Mouse (Mus musculus) embryonic facial prominence, embryonic 14.5 days (tissue): ENCODE data around the gene Cdkl4. TPM values are rescaled to one million over a fixed set of nuclear protein-coding genes. Genes with fewer than 3 reads are reported as not detected.
A peak's percentile ranks its signal among the peaks of the same experiment; 100 is the strongest.

Experiments used
- ATAC-seq: fragments of 200-750 bp; cut with Nextera tagmentation; 2 replicates; pipeline ENCODE4 v1.8.0; 2017; ENCODE audit warnings: low read depth, moderate number of reproducible peaks, moderate TSS enrichment
- DNase-seq: peaks from one replicate; pipeline ENCODE4 v3.0.0-alpha.2; 2015; ENCODE audit warnings: low spot score
- H3K27ac ChIP-seq: fragments of 300-500 bp; sonication (generic); replicated peaks from 2 replicates; pipeline ENCODE4 v1.5.1; 2014; ENCODE audit warnings: low read depth, mild to moderate bottlenecking, low read length, moderate library complexity
- H3K27me3 ChIP-seq: fragments of 300-500 bp; sonication (generic); replicated peaks from 2 replicates; pipeline ENCODE4 v1.6.1; 2014; ENCODE audit warnings: low read length; ENCODE audit not compliant: control insufficient read depth, insufficient read depth
- H3K36me3 ChIP-seq: fragments of 300-500 bp; sonication (generic); 2 replicates; pipeline ENCODE4 v1.6.1; 2014; ENCODE audit warnings: low read length, mixed read lengths; ENCODE audit not compliant: control insufficient read depth, insufficient read depth
- H3K4me1 ChIP-seq: fragments of 300-500 bp; sonication (generic); 2 replicates; pipeline ENCODE4 v1.6.1; 2014; ENCODE audit warnings: antibody characterized with exemption, low read length; ENCODE audit not compliant: control insufficient read depth, insufficient read depth
- H3K4me2 ChIP-seq: fragments of 300-500 bp; sonication (generic); 2 replicates; pipeline ENCODE4 v1.6.1; 2014; ENCODE audit warnings: low read depth, mild to moderate bottlenecking, low read length, moderate library complexity, mixed read lengths
- H3K4me3 ChIP-seq: fragments of 300-500 bp; sonication (generic); 2 replicates; pipeline ENCODE4 v1.5.1; 2014; ENCODE audit warnings: low read depth, mild to moderate bottlenecking, low read length
- H3K9ac ChIP-seq: fragments of 300-500 bp; sonication (generic); 2 replicates; pipeline ENCODE4 v1.6.1; 2014; ENCODE audit warnings: low read depth, mild to moderate bottlenecking, low read length, moderate library complexity, mixed read lengths
- H3K9me3 ChIP-seq: fragments of 300-500 bp; sonication (generic); 2 replicates; pipeline ENCODE4 v1.6.1; 2016; ENCODE audit warnings: low read length; ENCODE audit not compliant: control insufficient read depth
- WGBS: fragments of 180-500 bp; shearing (Covaris S2); extraction: QIAGEN DNeasy Blood & Tissue Kit; methylation state at CpG from one replicate; pipeline ENCODE4 v1.1.7; 2014; 5-methylcytosine and 5-hydroxymethylcytosine counted together
- polyA plus RNA-seq: library from polyadenylated mRNA; unstranded; fragments of >200 nt; fragmentation: Nextera tagmentation; extraction: Ambion mirVana; gene quantifications from 2 replicates; pipeline ENCODE4 v1.2.1, GENCODE M21; 2014

Gene Cdkl4
- polyA plus RNA-seq, 1 experiment from 2014 or later = 2.2 TPM

DNA sequence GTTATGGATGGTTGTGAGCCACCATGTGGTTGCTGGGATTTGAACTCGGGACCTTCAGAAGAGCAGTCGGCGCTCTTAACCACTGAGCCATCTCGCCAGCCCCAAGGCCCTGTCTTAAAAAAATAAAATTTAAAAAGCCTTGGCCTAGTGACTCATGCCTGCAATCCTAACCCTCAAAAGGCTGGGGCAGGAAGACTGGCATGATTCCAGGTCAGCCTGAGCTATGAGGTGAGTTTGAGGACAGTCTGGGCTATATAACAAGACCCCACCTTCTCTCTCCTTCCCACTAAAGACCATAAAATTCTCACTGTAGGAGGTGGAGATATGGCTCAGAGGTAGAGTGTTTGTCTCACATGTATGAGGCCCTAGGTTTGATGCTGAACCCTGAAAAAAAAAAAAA lies 85.3 kb downstream of the Cdkl4 start:
- Histone ChIP-seq H3K36me3 (no peaks in the 10 kb centered on the region), H3K9ac (no peak overlapping the region), H3K27me3 (no peaks in the 10 kb centered on the region), H3K4me3 (no peak overlapping the region), H3K4me1 (no peaks in the 10 kb centered on the region), H3K27ac (no peak overlapping the region), H3K9me3 (no peaks in the 10 kb centered on the region), H3K4me2 (no peak overlapping the region)
- DNase-seq = no peak
- no peak for ATAC-seq
- 96% methylated on average over 4 of the region's 4 CpGs for WGBS

DNA sequence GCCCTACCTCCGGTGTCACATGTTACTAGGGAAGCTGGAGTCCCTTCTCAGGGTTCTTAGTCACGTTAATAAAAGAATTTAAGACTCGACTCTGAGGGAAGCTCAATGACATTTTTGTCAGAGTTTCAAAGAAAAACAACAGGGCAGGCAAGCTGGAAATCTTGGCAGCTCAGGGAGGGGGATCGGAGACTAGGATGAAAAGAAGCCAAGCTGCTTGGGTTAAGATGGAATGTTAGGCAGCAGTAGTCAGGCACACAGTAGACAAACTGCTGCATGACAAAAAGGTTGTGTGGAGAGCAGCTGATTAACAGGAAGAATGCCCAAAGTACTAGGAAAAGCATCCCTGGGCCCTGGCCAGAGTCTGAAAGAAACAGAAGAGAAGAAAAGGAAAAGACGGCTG lies 87.4 kb downstream of the Cdkl4 start:
- 48% methylated on average over 5 of the region's 5 CpGs for WGBS
- peak; percentile 22 for DNase-seq
- no peak overlapping the region for H3K4me3 ChIP-seq
- H3K9me3 ChIP-seq = no peaks in the 10 kb centered on the region
- H3K9ac ChIP-seq = no peak overlapping the region
- no peak for ATAC-seq
- H3K4me2 ChIP-seq = no peak overlapping the region
- no peak overlapping the region; the same call in 1 of the 2 replicates for H3K27ac ChIP-seq
- H3K27me3 ChIP-seq = no peaks in the 10 kb centered on the region
- no peaks in the 10 kb centered on the region for H3K4me1 ChIP-seq
- H3K36me3 ChIP-seq = no peaks in the 10 kb centered on the region

DNA sequence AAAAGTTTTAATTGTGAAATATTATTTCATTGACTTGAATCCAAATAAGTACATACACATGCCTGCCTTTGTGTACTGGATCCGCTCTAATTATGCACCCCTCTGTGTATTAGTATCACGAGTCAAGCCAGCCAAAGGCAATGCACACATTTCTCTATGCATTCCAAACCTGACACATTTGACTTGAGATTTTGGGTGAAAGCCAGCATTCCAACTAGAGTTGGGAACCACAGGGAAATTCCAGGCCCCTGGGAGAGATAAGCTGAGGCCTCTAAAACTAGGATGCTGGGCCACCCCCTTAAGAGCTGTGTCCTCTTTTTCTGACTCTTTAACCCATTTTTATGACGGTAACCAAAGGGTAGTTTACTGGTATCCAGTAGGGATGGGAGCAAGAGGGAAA lies 88.7 kb downstream of the Cdkl4 start:
- H3K4me1 ChIP-seq = no peaks in the 10 kb centered on the region
- no peak overlapping the region for H3K4me2 ChIP-seq
- no peaks in the 10 kb centered on the region for H3K27me3 ChIP-seq
- 0 out of 2 replicates have a peak, but pooled peaks have one; percentile 47 for ATAC-seq
- peak; percentile 73 for DNase-seq
- no peak overlapping the region for H3K9ac ChIP-seq
- H3K36me3 ChIP-seq = no peaks in the 10 kb centered on the region
- no peak overlapping the region for H3K4me3 ChIP-seq
- no peak overlapping the region for H3K27ac ChIP-seq
- no peaks in the 10 kb centered on the region for H3K9me3 ChIP-seq
- WGBS = 52% methylated on average over 3 of the region's 3 CpGs

GRCm38 (mm10) chr17:80485160-80485559 lies 92.5 kb downstream of the Cdkl4 start:
- no peak overlapping the region for H3K9ac ChIP-seq
- 87% methylated on average over 5 of the region's 5 CpGs for WGBS
- H3K9me3 ChIP-seq = no peaks in the 10 kb centered on the region
- H3K4me2 ChIP-seq = no peak overlapping the region
- H3K4me1 ChIP-seq = peaks cover 4% of the 10 kb centered on the region
- H3K27me3 ChIP-seq = no peaks in the 10 kb centered on the region
- DNase-seq = no peak
- no peak overlapping the region for H3K27ac ChIP-seq
- H3K36me3 ChIP-seq = no peaks in the 10 kb centered on the region
- H3K4me3 ChIP-seq = no peak overlapping the region
- ATAC-seq = no peak

GRCm38 (mm10) chr17:80480855-80481224 lies 96.8 kb downstream of the Cdkl4 start:
- peak overlapping the region; percentile 93 for H3K9ac ChIP-seq
- peak overlapping the region; percentile 95 for H3K27ac ChIP-seq
- no peaks in the 10 kb centered on the region for H3K27me3 ChIP-seq
- peak overlapping the region; percentile 91 for H3K4me3 ChIP-seq
- peaks cover 13% of the 10 kb centered on the region for H3K4me1 ChIP-seq
- 47% methylated on average over 7 of the region's 7 CpGs for WGBS
- peak overlapping the region; percentile 59 for H3K4me2 ChIP-seq
- ATAC-seq (no peak), DNase-seq (no peak)
- H3K36me3 ChIP-seq = 0 out of 2 replicates have a peak, but pooled peaks cover 7% of the 10 kb centered on the region
- no peaks in the 10 kb centered on the region for H3K9me3 ChIP-seq

DNA sequence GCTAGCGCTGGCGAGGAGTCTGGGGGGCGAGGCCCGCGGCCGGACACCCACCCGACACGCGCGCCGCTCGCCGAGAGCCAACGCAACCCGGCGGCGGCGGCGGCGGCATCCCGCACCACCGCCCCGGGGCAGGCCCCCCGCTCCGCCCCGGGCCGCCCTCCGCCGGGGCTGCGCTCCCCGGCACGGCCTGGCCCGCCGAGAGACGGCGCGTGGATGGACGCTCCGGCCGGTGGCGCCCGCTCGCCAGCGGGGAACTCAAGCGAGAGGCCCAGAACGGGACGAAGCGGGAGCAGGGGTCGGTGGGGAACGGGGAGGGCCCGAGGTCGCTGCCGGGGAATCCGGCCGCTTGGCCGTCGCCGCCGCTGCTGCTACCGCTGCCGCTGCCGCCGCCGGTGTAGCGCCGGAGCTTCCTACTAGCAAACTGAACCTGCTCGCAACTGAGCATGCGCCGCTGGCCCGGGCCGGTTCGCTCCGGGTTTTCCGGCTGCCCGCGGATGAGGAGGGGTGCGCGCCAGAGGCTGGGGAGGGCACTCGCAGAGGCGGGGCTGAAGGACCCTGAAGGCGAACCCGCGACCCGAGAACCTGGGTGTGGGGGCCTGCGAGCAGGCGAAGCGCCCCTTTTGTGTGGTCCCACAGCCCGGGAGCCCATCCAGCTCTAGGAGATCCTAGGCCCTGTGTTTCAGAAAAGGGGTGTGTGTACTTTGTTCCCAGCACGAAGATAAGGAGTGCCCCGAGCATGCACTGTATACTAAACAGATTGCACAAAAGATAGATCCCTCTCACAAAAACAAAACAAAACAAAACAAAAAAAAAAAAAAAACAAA lies 97.4 kb downstream of the Cdkl4 start, which contains the start of gene Sos1:
Sos1 (minus strand) TSS at position 423 of the 824 bp plus-strand sequence.
- no peaks in the 10 kb centered on the region for H3K27me3 ChIP-seq
- DNase-seq = peak; percentile 96
- no peaks in the 10 kb centered on the region for H3K9me3 ChIP-seq
- H3K4me3 ChIP-seq = peak within 1 kb of the TSS; percentile 91
- peak within 1 kb of the TSS; percentile 95 for H3K27ac ChIP-seq
- peak within 1 kb of the TSS; percentile 59 for H3K4me2 ChIP-seq
- ATAC-seq = peak; percentile 89
- H3K4me1 ChIP-seq = peaks cover 13% of the 10 kb centered on the region
- 0% methylated on average over 18 of the region's 90 CpGs for WGBS
- H3K9ac ChIP-seq = peak within 1 kb of the TSS; percentile 93
- H3K36me3 ChIP-seq = 0 out of 2 replicates have a peak, but pooled peaks cover 7% of the 10 kb centered on the region

DNA sequence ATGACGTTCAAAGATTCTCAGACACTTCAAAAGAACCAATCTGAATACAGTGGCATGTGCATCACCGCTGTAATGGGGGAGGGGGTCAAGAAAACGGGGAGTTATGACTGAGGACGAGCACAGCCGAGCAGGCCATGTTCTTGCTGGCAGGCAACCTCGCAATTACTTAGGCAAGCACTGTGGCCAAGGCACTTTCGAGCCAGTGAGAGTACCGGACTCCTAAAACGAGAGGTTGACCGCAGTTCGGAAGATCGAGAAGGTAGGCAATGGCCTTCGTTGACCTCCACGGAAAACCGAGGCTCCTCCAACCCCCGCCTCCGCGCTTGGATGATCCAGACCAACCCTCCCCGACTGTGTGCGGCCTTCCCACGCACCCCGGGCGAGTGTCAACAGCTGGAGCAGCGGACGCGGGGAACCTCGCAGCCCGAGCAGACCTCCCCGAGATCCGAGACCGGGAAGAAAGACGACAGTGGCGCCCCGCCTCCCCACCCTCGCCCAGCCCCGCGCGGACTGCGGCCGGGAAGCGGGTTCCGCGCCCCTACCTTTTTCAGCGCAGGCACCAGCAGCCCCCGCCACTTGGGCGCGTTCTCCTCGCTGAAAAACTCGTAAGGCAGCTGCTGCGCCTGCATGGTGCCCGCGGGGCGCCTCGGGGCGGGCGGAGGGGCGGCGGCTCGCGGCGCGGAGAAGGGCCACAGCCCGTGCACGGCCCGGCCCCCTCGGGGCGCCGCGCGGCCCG lies 98.2 kb downstream of the Cdkl4 start:
- DNase-seq (peak; percentile 48), ATAC-seq (peak; percentile 28)
- H3K4me1 ChIP-seq = peaks cover 13% of the 10 kb centered on the region
- peak overlapping the region; percentile 93 for H3K9ac ChIP-seq
- H3K4me2 ChIP-seq = peak overlapping the region; percentile 59
- H3K36me3 ChIP-seq = 0 out of 2 replicates have a peak, but pooled peaks cover 7% of the 10 kb centered on the region
- H3K27me3 ChIP-seq = no peaks in the 10 kb centered on the region
- no peaks in the 10 kb centered on the region for H3K9me3 ChIP-seq
- H3K27ac ChIP-seq = peak overlapping the region; percentile 95
- 1% methylated on average over 42 of the region's 71 CpGs for WGBS
- H3K4me3 ChIP-seq = peak overlapping the region; percentile 91

GRCm38 (mm10) chr17:80477679-80478078 lies 99.9 kb downstream of the Cdkl4 start:
- peaks cover 13% of the 10 kb centered on the region for H3K4me1 ChIP-seq
- H3K36me3 ChIP-seq = 0 out of 2 replicates have a peak, but pooled peaks cover 7% of the 10 kb centered on the region
- DNase-seq = no peak
- H3K4me3 ChIP-seq = no peak overlapping the region
- 86% methylated on average over 2 of the region's 2 CpGs for WGBS
- no peak overlapping the region for H3K27ac ChIP-seq
- no peak overlapping the region for H3K4me2 ChIP-seq
- no peaks in the 10 kb centered on the region for H3K9me3 ChIP-seq
- no peak for ATAC-seq
- H3K27me3 ChIP-seq = no peaks in the 10 kb centered on the region
- H3K9ac ChIP-seq = no peak overlapping the region
